Mouse (Mus musculus) hematopoietic multipotent progenitor cell, adult 10-12 weeks (in vitro differentiated cells): ENCODE results near the gene Stard7. TPM values are rescaled to one million over a fixed set of nuclear protein-coding genes. Genes with fewer than 3 reads are reported as not detected.

Experiments used
- polyA plus RNA-seq: library from polyadenylated mRNA; stranded (reverse); fragments of >175 nt; gene quantifications from 2 replicates; pipeline ENCODE4 v1.2.3, GENCODE M21; 2012; ENCODE audit warnings: low replicate concordance

Stard7 gene
- 23.3 and 33.0 TPM in 2 replicates for polyA plus RNA-seq

DNA sequence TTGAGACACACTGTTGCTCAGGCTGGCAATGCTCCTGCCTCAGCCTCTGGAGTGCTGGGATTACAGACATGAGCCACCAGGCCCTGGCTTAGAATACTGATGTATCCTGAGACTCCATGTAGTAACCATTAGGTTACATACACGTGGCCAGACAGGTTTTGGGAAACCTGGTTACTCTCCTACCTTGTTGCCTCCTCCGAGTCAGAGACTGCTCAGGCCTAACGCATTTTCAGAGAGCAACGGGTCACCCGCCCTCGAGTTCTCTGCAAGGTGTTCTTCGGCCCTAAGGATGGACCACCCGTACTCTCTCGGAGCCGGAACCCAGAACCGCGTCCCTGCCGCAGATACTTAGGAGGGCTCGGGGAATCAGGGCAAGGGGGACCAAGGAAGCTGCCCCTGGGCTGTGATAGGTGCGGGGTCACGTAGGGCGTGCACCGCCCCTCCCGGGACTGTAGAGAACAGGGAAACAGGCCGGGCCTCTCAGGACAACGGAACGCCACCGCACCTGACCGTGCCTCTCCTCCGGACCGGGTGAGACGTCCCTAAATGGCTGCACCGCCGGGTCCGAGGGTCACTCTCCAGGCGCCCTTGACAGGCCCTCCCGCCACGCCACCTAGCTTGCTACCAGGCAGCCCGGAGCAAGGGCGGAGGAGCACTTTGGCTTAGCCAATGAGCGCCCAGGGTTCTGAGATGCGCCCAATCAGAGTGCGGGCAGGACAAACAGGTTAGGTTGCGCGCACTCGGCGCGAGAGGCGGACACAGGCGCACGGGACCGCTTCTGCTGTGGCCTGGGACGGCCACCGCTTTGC lies at the start of gene Stard7:
Gene Stard7 (plus strand): TSS at position 728 of the 809 bp plus-strand sequence.

DNA sequence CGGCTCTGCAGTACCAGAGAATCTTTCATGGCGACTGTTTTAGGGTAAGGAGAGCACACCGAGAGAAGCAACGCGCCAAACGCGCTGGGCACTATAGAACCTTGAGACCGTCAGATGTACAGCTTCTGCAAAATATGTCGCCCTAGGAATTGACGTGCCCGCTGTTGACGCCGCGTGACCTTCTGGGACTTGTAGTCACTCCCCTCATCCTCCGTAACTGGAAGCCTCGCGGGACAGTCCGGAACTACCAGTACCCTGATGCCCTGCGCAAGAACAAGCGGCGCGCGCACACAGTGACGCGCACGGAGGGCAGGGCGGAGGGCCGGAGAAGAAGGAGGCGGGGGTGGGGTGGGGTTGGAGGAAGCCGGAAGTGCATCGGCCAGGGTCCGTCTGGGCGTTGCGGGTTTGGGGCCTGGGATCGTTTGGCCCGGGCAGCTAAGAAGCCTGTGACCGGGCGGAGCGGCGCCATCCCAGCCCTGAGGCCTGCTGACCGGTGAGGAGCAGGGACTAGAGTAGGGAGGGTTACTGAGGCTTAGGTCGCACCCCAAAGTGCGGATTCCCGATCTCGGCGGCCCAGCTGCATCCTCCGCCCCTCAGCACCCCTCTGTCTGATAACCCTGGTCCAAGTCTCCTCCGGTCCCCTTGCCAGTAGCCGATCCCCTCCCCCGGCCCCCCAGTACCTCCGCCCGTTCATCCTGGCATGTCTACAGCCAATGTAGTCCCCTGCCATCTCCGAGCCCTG lies 22.3 kb upstream of the Stard7 start, which contains the start of the genes Ciao1 and Tmem127:
Gene Ciao1 (minus strand): TSS at position 225 of the 742 bp plus-strand sequence.
Gene Tmem127 (plus strand): TSS at position 317 of the 742 bp plus-strand sequence.

DNA sequence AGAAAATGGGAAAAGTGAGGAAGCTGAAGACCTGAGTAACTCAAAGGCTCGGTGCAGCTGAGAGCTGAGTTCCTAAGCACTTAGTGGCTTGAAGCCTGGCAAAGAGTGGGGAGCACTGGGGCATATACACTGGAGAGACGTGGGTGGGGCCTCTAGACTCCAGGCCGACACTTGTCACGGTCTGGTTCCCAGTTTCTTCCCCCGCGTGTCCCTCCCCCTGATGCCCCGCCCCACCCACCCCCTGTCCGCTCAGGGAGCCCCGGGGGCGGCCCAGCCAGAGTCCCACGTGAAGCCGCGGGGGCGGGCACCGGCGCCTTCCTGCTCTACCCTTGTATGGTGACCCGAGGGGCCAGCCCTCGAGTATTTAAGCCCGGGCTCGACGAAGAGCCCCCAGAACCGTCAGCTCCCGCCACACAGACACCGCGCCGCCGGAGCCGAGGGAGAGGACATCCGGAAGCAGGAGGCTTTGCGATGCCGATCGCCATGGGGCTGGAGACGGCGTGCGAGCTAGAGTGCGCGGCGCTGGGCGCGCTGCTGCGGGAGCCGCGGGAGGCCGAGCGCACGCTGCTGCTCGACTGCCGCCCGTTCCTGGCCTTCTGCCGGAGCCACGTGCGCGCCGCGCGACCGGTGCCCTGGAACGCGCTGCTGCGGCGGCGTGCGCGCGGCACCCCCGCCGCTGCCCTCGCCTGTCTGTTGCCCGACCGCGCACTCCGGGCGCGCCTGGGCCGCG lies 65.9 kb downstream of the Stard7 start, which contains the start of gene Dusp2:
Gene Dusp2 (plus strand): TSS at position 393 of the 730 bp plus-strand sequence.

DNA sequence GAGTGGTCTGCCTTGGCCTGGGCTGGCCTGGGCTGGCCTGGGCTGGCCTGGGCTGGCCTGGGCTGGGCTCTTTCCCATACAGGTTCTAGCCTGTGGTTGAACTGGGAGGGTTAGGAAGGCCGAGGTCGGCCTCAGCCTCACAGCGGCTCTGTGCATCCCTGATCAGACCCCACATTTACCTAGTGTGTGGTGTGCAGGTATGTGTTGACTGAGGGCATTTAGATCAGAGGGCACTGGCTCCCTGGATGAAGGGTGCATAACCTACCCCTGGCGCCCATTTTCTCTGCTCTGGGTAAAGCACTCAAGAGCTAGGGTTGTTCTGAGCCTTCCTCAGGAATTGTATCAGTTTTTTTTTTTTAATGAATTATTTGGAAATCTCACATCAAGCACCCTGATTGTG lies 68.4 kb downstream of the Stard7 start, which contains the start of gene Astl:
Gene Astl (plus strand): TSS at position 224 of the 400 bp plus-strand sequence.

Other genes starting within 250 kb of the Stard7 start
- gene Blvra, start 199.6 kb upstream of the Stard7 start, polyA plus RNA-seq = 1.2 and 5.3 TPM in 2 replicates
- gene Ncaph, start 136.3 kb upstream of the Stard7 start, polyA plus RNA-seq = 1.3 and 4.4 TPM in 2 replicates
- gene Itpripl1, start 126.8 kb upstream of the Stard7 start, polyA plus RNA-seq = 9.2 and 9.6 TPM in 2 replicates
- 0.12 and 0.14 TPM in 2 replicates for gene 1810024B03Rik, start 61.9 kb upstream of the Stard7 start, polyA plus RNA-seq
- gene Snrnp200, start 61.8 kb upstream of the Stard7 start, polyA plus RNA-seq = 5.2 and 13.8 TPM in 2 replicates
- gene Ciao1, start 22.4 kb upstream of the Stard7 start, polyA plus RNA-seq = 12.0 and 15.9 TPM in 2 replicates
- 97.7 and 118 TPM in 2 replicates for gene Tmem127, start 22.3 kb upstream of the Stard7 start, polyA plus RNA-seq
- gene Dusp2, start 65.9 kb downstream of the Stard7 start, polyA plus RNA-seq = 70.8 and 85.4 TPM in 2 replicates
- 0.08 TPM in 1 of 2 replicates, not detected in the other for gene Astl, start 68.4 kb downstream of the Stard7 start, polyA plus RNA-seq
- gene Adra2b, start 93.0 kb downstream of the Stard7 start, polyA plus RNA-seq = not detected in 2 replicates
- 0.13 and 0.86 TPM in 2 replicates for gene Gpat2, start 155.0 kb downstream of the Stard7 start, polyA plus RNA-seq
- gene Fahd2a, start 174.3 kb downstream of the Stard7 start, polyA plus RNA-seq = 19.0 and 33.9 TPM in 2 replicates